Mouse (Mus musculus) heart, postnatal 10 days (tissue): ENCODE data around the gene Slc38a6. TPM values are rescaled to one million over a fixed set of nuclear protein-coding genes. Genes with fewer than 3 reads are reported as not detected.

Source experiments
- DNase-seq, 2 experiments: peaks; one replicate each; pipeline ENCODE4 v3.0.0; 2021
- intact Hi-C: fragments of 180-260 bp; cut with DNase I; formaldehyde crosslinking; loops from one replicate; pipeline ENCODE4 v1.15.1; 2025
- total RNA-seq, 2 experiments: library from RNA; stranded (reverse); gene quantifications; 2 replicates each; pipeline ENCODE4 v1.2.3; 2021

Gene Slc38a6
- total RNA-seq, 2 experiments from 2014 or later, result 6.0 to 6.8 TPM

- DNase-seq, result no peak
- intact Hi-C loops, result no loop called here
Measured at GRCm38 (mm10) chr12:73382290-73383178, 96.0 kb downstream of the Slc38a6 start.

GRCm38 (mm10) chr12:73383179-73383510, 96.6 kb downstream of the Slc38a6 start:
- DNase-seq, result no peak

GRCm38 (mm10) chr12:73383861-73384260, 97.3 kb downstream of the Slc38a6 start:
- DNase-seq, result no peak
- intact Hi-C loops, result no loop called here

More at GRCm38 (mm10) chr12:73383179-73383510, 96.6 kb downstream of the Slc38a6 start:
- intact Hi-C loops, result no loop called here

GRCm38 (mm10) chr12:73384747-73385146, 98.2 kb downstream of the Slc38a6 start:
- intact Hi-C loops, result no loop called here
- DNase-seq, result no peak

- DNase-seq, result no peak
- intact Hi-C loops, result loop anchor here (5.0 kb wide), 1 partner anchor 105 kb away; the partner anchor contains the start of genes Slc38a6 and Trmt5
Measured at GRCm38 (mm10) chr12:73392507-73392906, 105.9 kb downstream of the Slc38a6 start.

- no peak for DNase-seq
- intact Hi-C loops, result loop anchor here (5.0 kb wide), 1 partner anchor 106 kb away; the partner anchor contains the start of genes Slc38a6 and Trmt5
Measured at GRCm38 (mm10) chr12:73393018-73393417, 106.4 kb downstream of the Slc38a6 start.

GRCm38 (mm10) chr12:73393881-73394291, 107.3 kb downstream of the Slc38a6 start:
- intact Hi-C loops, result loop anchor here (5.0 kb wide), 1 partner anchor 107 kb away; the partner anchor contains the start of genes Slc38a6 and Trmt5
- DNase-seq, result no peak

GRCm38 (mm10) chr12:73394571-73394970, 108.0 kb downstream of the Slc38a6 start:
- intact Hi-C loops, result loop anchor here (5.0 kb wide), 1 partner anchor 107 kb away; the partner anchor contains the start of genes Slc38a6 and Trmt5
- no peak for DNase-seq

GRCm38 (mm10) chr12:73399426-73399825, 112.8 kb downstream of the Slc38a6 start:
- DNase-seq, result peak in 1 of 2 experiments; percentile 59
- intact Hi-C loops, result no loop called here

- intact Hi-C loops, result loop anchor here (5.0 kb wide), 1 partner anchor 73 kb away; no protein-coding TSS in a partner anchor
- no peak for DNase-seq
Measured at GRCm38 (mm10) chr12:73400481-73401025, 114.0 kb downstream of the Slc38a6 start.

GRCm38 (mm10) chr12:73401520-73402130, 115.0 kb downstream of the Slc38a6 start:
- DNase-seq, result no peak
- intact Hi-C loops, result loop anchor here (5.0 kb wide), 1 partner anchor 74 kb away; no protein-coding TSS in a partner anchor

- no peak for DNase-seq
- intact Hi-C loops, result loop anchor here (5.0 kb wide), 1 partner anchor 75 kb away; no protein-coding TSS in a partner anchor
Measured at GRCm38 (mm10) chr12:73402137-73402712, 115.6 kb downstream of the Slc38a6 start.

GRCm38 (mm10) chr12:73402851-73403665, 116.5 kb downstream of the Slc38a6 start:
- intact Hi-C loops, result loop anchor here (5.0 kb wide), 1 partner anchor 76 kb away; no protein-coding TSS in a partner anchor
- DNase-seq, result peak; percentile 56 to 70

Other genes with a start within 250 kb of the Slc38a6 start
- gene Six1, start 232.9 kb upstream of the Slc38a6 start, total RNA-seq, result under 1 TPM; 0.53 to 0.92 TPM
- gene Six4, start 173.3 kb upstream of the Slc38a6 start, total RNA-seq, result 1 to 10 TPM; 2.3 to 3.4 TPM
- gene Mnat1, start 163.1 kb upstream of the Slc38a6 start, total RNA-seq, result 10 to 100 TPM; 23.7 to 24.2 TPM
- 10 to 100 TPM; 43.0 to 44.7 TPM for gene Trmt5, start 69 bp upstream of the Slc38a6 start, total RNA-seq